Mouse (Mus musculus): ENCODE data around the gene Tex12. TPM values are rescaled to one million over a fixed set of nuclear protein-coding genes. Genes with fewer than 3 reads are reported as not detected.

Gene Tex12
- polyA plus RNA-seq, 1 experiment from 2014 or later: not detected

Other genes starting within 250 kb of the Tex12 start
- gene Rpl10-ps3, start 216.4 kb downstream of the Tex12 start, polyA plus RNA-seq (2015; fragmentation: Nextera tagmentation; extraction: Ambion mirVana): 232 and 271 TPM in 2 replicates
- 1.2 and 1.3 TPM in 2 replicates for gene Plet1, start 66.8 kb downstream of the Tex12 start, polyA plus RNA-seq (2015; fragmentation: Nextera tagmentation; extraction: Ambion mirVana)
- 106 and 107 TPM in 2 replicates for gene Pts, start 32.6 kb downstream of the Tex12 start, polyA plus RNA-seq (2015; fragmentation: Nextera tagmentation; extraction: Ambion mirVana)
- gene Il18, start 6.5 kb downstream of the Tex12 start, polyA plus RNA-seq (2015; fragmentation: Nextera tagmentation; extraction: Ambion mirVana): 23.3 and 35.5 TPM in 2 replicates
- 7.6 and 10.4 TPM in 2 replicates for gene Bco2, start 6.1 kb downstream of the Tex12 start, polyA plus RNA-seq (2015; fragmentation: Nextera tagmentation; extraction: Ambion mirVana)
- 686 and 728 TPM in 2 replicates for gene Sdhd, start 42.5 kb upstream of the Tex12 start, polyA plus RNA-seq (2015; fragmentation: Nextera tagmentation; extraction: Ambion mirVana)
- gene Timm8b, start 42.6 kb upstream of the Tex12 start, polyA plus RNA-seq (2015; fragmentation: Nextera tagmentation; extraction: Ambion mirVana): 296 and 314 TPM in 2 replicates
- 2.2 and 2.4 TPM in 2 replicates for gene Pih1d2, start 56.0 kb upstream of the Tex12 start, polyA plus RNA-seq (2015; fragmentation: Nextera tagmentation; extraction: Ambion mirVana)
- 13.8 and 17.1 TPM in 2 replicates for gene Nkapd1, start 56.1 kb upstream of the Tex12 start, polyA plus RNA-seq (2015; fragmentation: Nextera tagmentation; extraction: Ambion mirVana)
- gene Dlat, start 98.5 kb upstream of the Tex12 start, polyA plus RNA-seq (2015; fragmentation: Nextera tagmentation; extraction: Ambion mirVana): 61.0 and 63.7 TPM in 2 replicates
- 4.8 TPM in 2 replicates for gene Dixdc1, start 178.2 kb upstream of the Tex12 start, polyA plus RNA-seq (2015; fragmentation: Nextera tagmentation; extraction: Ambion mirVana)
- 21.3 and 23.5 TPM in 2 replicates for gene 2310030G06Rik, start 185.2 kb upstream of the Tex12 start, polyA plus RNA-seq (2015; fragmentation: Nextera tagmentation; extraction: Ambion mirVana)
- 62.8 and 63.6 TPM in 2 replicates for gene Cryab, start 190.0 kb upstream of the Tex12 start, polyA plus RNA-seq (2015; fragmentation: Nextera tagmentation; extraction: Ambion mirVana)
- 5.0 TPM in 2 replicates for gene Hspb2, start 191.0 kb upstream of the Tex12 start, polyA plus RNA-seq (2015; fragmentation: Nextera tagmentation; extraction: Ambion mirVana)
- 12.6 and 13.0 TPM in 2 replicates for gene Fdxacb1, start 206.9 kb upstream of the Tex12 start, polyA plus RNA-seq (2015; fragmentation: Nextera tagmentation; extraction: Ambion mirVana)
- 39.1 and 42.9 TPM in 2 replicates for gene Alg9, start 213.7 kb upstream of the Tex12 start, polyA plus RNA-seq (2015; fragmentation: Nextera tagmentation; extraction: Ambion mirVana)
- 28.9 and 33.0 TPM in 2 replicates for gene 1110032A03Rik, start 214.2 kb upstream of the Tex12 start, polyA plus RNA-seq (2015; fragmentation: Nextera tagmentation; extraction: Ambion mirVana)